Mouse (Mus musculus) urinary bladder, adult 18-20 months (tissue): Measurements from ENCODE around the gene Ugt1a1.

Source experiments
- DNase-seq, 2 experiments: peaks; one replicate each; pipeline ENCODE4 v3.0.0; 2022; ENCODE audit warnings: low spot score in 2 of 2, mixed read lengths in 2 of 2

Gene Ugt1a1

GRCm38 (mm10) chr1:88234646-88235045 lies 22.9 kb downstream of the Ugt1a1 start:
- DNase-seq: no peak

DNA sequence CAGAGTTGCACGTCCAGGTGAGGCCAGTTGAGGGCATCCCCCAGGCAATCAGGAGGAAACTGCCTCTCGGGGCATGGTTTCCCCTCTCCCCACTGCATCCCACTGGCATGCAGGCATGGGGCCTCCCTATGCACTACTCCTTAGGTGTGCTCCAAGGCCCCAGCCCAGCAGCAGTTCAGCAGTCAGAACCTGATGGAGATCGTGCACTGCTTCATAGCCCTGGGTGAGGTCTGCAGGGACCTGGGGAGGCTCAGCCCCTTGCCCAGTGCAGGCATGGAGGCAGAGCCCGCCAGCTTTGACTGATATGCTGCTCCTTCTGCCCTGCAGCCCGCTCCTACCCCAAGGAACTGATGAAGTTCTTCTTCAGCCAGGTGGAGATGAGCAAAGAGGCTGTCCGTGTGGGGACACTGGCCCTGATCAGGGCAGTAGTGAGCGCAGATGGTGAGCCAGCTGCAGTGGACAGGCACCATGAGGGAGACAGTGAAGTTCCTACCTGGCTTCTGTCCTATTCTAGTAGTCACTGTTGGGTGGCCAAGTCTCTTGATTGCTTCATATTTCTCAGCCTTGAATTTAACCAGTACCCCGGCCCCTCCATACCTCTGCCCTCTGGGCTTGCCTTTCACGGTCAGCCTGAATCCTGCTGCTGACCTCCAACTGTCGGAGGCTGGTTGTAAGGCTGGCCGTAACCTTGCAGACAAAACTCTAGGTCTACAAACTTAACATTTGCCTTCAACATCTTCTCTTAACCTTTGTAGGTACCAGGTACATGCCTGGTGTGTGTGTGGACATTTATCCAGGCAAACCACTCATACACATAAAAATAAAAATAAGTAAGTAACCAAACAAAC lies 23.5 kb downstream of the Ugt1a1 start:
- DNase-seq: no peak

- no peak for DNase-seq
Observed at GRCm38 (mm10) chr1:88235894-88236415, 24.2 kb downstream of the Ugt1a1 start.

GRCm38 (mm10) chr1:88237311-88237710 lies 25.6 kb downstream of the Ugt1a1 start:
- no peak for DNase-seq

- no peak for DNase-seq
Observed at GRCm38 (mm10) chr1:88238771-88239170, 27.0 kb downstream of the Ugt1a1 start.

- DNase-seq: no peak
Observed at GRCm38 (mm10) chr1:88240072-88240471, 28.3 kb downstream of the Ugt1a1 start.

GRCm38 (mm10) chr1:88240579-88240978 lies 28.8 kb downstream of the Ugt1a1 start:
- no peak for DNase-seq

DNA sequence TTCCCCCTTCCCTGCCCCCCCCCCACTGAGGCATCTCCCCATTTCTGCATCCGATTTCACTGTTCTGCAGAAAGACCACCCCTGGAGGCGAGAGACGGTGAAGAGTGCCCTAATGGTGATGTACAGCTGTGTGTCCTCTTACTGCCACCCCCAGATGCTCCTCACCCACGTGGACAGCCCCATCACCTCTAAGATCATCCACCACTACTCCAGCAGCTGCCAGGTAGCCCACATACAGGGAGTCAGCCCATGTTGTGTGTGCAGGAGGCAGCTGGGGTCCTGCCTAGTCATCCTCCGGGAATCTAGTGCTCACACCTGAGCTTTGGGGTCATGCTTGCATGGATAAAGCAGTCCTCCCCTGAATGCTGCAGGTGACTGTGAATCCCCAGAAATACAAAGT lies 32.1 kb downstream of the Ugt1a1 start:
- DNase-seq: no peak

DNA sequence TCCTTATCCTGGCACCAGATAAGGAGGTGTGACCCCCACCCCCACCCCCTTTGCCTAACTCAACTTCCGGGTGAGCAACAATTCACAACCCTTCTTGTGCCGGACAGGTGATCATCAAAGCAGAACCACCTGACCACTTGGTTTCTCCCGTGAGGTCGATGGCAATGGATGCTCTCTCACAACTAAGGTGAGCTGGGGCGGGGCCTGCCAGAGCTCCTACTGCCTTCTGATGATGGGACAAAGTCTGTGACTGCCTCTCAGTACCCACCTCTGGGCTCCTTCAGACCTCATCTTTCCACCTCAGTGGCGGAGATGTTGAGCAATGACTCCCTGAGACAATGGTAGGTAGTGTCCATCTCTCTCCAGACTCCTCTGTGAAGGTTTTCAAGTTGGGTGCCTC lies 34.1 kb downstream of the Ugt1a1 start:
- DNase-seq: no peak

GRCm38 (mm10) chr1:88246386-88246785 lies 34.6 kb downstream of the Ugt1a1 start:
- DNase-seq: no peak

- DNase-seq: no peak
Observed at GRCm38 (mm10) chr1:88247660-88248059, 35.9 kb downstream of the Ugt1a1 start.

GRCm38 (mm10) chr1:88248658-88249057 lies 36.9 kb downstream of the Ugt1a1 start:
- DNase-seq: no peak

DNA sequence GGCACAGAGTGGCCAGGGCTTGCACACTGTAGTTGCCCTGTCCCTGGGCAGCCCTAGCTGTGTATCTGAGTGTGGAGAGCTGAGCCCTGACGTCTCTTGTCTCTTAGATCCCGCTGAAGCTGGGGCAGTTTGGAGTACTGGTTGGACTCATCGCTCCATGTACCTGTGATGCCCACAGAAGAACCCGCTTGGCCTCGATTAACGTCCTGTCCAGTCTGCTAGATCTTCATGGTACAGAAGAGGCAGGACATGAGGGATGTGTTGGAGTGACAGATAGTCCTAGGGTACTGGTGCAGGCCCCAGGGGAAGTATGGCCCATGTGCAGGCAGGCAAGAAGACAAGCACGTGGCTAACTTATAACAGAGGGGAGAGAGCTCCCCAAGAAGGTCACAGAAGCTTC lies 37.8 kb downstream of the Ugt1a1 start:
- DNase-seq: no peak

GRCm38 (mm10) chr1:88250023-88250422 lies 38.3 kb downstream of the Ugt1a1 start:
- DNase-seq: no peak

DNA sequence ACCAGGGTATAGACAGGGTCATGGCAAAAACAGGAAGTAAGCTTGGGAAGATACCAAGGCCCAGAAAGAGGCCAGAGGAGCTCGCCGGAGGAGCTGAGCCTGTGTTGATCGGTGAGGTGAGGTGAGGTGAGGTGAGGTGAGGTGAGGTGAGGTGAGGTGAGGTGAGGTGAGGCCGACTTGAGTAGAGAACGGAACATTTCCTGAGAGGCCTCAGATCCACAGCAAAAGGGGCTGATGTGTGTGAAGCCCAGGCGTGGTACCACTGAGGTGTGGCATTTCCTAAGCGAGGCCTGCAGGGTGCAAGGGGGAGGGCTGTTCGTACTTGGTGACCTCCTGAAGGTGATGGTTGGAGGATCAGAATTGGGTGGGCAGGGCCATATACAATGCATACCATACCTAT lies 41.3 kb downstream of the Ugt1a1 start:
- DNase-seq: no peak

GRCm38 (mm10) chr1:88253540-88253939 lies 41.8 kb downstream of the Ugt1a1 start:
- no peak for DNase-seq

- DNase-seq: no peak
Observed at GRCm38 (mm10) chr1:88254793-88255465, 43.2 kb downstream of the Ugt1a1 start.

DNA sequence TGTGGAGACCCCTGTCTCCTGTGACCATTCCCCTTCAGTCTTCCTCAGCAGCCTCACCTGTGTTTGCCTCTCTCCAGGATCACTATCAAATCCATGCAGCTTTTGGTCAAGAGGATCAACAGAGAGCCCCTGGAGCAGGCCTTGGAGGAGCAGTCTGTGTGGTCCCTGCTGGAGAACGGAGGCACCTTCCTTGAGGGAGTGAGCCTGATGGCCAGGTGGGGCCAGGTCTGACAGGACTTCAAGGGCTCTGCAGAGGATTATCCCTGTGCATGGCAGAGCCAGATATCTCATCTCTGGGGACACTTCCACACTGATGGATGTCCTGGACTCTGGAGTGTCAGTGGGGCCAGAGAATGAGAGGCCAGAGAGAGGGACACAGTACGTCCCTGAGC lies 43.7 kb downstream of the Ugt1a1 start:
- DNase-seq: no peak

DNA sequence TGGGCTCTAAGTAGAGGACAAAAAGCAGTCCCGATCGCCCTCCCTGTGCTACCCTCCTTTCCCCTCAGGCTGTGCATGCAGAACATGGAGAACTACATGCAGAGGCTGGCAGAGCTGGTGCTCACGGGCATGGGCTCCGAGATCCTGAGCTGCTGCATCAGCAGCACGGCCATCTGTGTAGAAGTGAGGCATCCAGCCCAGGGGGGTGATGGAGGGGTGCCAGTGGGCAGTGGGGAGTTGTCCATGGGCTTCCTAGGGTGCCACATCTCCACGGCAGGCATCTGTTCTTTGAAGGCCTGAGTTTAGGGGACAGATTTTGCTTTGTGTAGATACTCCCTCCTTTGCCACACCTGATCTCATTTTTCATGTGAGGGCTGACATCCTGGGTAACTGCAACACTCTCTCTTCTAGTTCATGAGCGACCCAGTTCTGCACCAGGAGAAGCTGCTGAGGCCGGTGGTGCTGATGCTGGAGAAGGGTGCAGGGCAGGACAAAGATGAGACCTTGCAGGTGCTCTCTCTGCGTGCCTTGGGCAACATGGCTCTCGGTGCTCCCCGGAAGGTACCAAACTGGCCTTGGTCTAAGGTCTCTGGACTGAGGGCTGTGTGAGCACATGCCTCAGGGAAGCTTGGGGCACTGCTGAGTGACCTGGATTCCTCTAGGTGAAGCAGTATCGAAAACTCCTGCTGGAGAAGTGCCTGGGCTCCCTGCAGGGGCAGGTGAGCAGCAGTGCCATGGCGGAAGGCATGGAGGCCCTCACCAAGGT lies 44.4 kb downstream of the Ugt1a1 start:
- no peak for DNase-seq

DNA sequence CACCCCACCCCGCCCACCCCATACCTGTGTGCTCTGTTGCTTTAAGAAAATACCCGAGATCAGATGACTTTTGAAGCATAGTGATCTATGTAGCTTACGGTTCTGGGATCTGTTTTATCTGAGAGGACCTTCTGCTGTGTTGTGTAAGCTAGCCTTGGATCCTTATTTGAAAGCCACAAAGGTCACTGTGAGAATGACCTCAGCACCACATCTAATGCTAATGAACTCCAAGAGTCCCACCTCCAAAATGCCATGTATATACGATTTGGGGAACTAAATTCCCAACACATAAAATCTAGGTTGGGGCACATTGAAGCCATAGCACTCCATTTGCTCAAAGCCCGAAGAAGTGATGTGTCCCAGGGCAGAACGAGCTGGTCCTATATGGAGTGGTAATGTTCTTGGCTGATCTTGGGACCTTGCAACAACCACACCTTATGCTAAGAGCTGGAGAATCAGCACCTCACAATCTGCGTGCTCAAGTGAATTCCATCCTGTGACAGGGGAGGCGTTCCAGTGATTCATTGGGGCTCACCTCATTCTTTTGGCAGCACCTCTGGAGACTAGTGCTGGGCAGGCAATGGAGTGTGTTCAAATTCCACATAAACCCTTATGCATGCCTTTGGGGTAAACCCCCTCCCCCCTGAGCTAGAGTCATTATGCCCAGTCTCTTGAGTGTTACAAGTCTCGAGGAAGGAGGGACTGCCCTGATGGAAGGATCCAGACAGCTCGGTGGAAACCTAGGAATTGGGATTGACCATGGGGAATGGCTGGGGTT lies 45.3 kb downstream of the Ugt1a1 start:
- no peak for DNase-seq

GRCm38 (mm10) chr1:88257681-88258080 lies 45.9 kb downstream of the Ugt1a1 start:
- DNase-seq: no peak
